8 mouse cellular contexts compared by ENCODE assay signal in the genomic region with DNA sequence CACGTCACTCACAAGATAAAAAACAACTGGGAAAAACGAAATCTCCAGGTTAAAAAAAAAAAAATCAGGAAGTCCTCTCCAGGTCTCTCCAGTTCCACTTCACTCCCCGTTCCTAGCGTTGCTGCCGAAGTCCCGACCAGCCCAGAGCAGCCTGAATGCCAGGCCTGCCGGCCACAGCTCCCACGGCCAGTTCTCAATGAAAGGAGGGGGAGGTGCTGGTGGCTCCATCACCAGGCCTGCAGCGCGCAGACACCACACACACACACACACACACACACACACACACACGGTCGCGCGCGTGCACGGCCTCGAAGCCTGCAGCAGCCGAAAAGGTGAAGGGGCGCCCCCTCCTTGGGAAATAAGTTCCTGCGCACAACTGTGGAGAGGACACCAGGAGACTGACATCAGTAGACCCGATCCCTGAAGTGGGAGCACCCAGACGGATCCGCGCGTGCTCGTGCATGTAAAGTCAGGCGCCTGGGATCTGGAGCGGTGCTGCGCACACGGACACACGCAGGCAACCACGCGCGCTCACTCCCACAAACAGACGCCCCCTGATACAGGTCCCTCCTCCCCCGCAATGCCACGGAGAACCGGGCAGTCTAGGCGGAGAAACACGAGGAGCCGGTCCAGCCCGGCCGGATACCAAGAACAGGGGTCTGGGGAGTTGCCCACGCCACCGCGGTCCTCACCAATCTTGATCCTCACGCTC. TPM values are rescaled to one million over a fixed set of nuclear protein-coding genes. Genes with fewer than 3 reads are reported as not detected.
DNase-seq lines count a peak whose midpoint lies in the region; ATAC-seq and TF ChIP-seq lines count a peak whose summit lies in the region.

No protein-coding gene starts in this region.

- peak; percentile 90 for DNase-seq in CD4-positive, CD25-positive, alpha-beta regulatory T cell, adult 2 months (ENCODE audit: low read depth, low spot score)
- peak; percentile 92 for DNase-seq in brain, adult 2 months (ENCODE audit: low read depth, low spot score)
- DNase-seq in kidney, postnatal 36 days: peak; percentile 47 to 67
- DNase-seq in neural tube, embryonic 11.5 days (ENCODE audit: low spot score): peak; percentile 78
- DNase-seq in stomach, postnatal 0 days (ENCODE audit: low spot score): peak; percentile 73

- H3K4me3 ChIP-seq in embryonic fibroblast, embryonic 13.5 days (ENCODE audit: insufficient read depth, low read length): peak overlapping the region; percentile 83
- peak overlapping the region; percentile 79 for H3K4me3 ChIP-seq in heart, embryonic 16.5 days (ENCODE audit: low read length)
- H3K4me3 ChIP-seq in liver, embryonic 16.5 days (ENCODE audit: low read depth, low read length): peak overlapping the region; percentile 75
- H3K4me3 ChIP-seq in neural tube, embryonic 11.5 days (ENCODE audit: low read depth, low read length): peak overlapping the region; percentile 74
- peak overlapping the region; percentile 79 for H3K4me3 ChIP-seq in stomach, postnatal 0 days (ENCODE audit: low read depth, low read length)

- H3K9me3 ChIP-seq in heart, embryonic 16.5 days (replicated peaks; ENCODE audit: control insufficient read depth, low read length): no peaks in the 10 kb centered on the region
- no peaks in the 10 kb centered on the region for H3K9me3 ChIP-seq in liver, embryonic 16.5 days (replicated peaks; ENCODE audit: control insufficient read depth, low read length)
- H3K9me3 ChIP-seq in neural tube, embryonic 11.5 days (ENCODE audit: control insufficient read depth, low read length): no peaks in the 10 kb centered on the region
- no peaks in the 10 kb centered on the region for H3K9me3 ChIP-seq in stomach, postnatal 0 days (ENCODE audit: control insufficient read depth, low read length)

- no peak; the same call in 1 of the 2 replicates for TF ChIP-seq POLR2A in embryonic fibroblast, embryonic 13.5 days (IDR thresholded peaks at IDR 0.05; ENCODE audit: low read depth, low read length)

- no peaks in the 10 kb centered on the region for H3K27me3 ChIP-seq in heart, embryonic 16.5 days (ENCODE audit: control insufficient read depth, insufficient read depth, low read length)
- peaks cover 3% of the 10 kb centered on the region for H3K27me3 ChIP-seq in liver, embryonic 16.5 days (ENCODE audit: control insufficient read depth, insufficient read depth, low read depth, low read length)
- no peaks in the 10 kb centered on the region; the same call in 1 of the 2 replicates for H3K27me3 ChIP-seq in neural tube, embryonic 11.5 days (ENCODE audit: control insufficient read depth, insufficient read depth, low read length)
- peaks cover 2% of the 10 kb centered on the region; the same call in 1 of the 2 replicates for H3K27me3 ChIP-seq in stomach, postnatal 0 days (ENCODE audit: control insufficient read depth, insufficient read depth, low read length)

- H3K27ac ChIP-seq in embryonic fibroblast, embryonic 13.5 days (ENCODE audit: insufficient read depth, low read length): peak overlapping the region; percentile 76
- peak overlapping the region; percentile 85 for H3K27ac ChIP-seq in heart, embryonic 16.5 days (ENCODE audit: low read length)
- peak overlapping the region; percentile 81 for H3K27ac ChIP-seq in liver, embryonic 16.5 days (ENCODE audit: low read length)
- peak overlapping the region; percentile 81 for H3K27ac ChIP-seq in neural tube, embryonic 11.5 days (ENCODE audit: low read depth, low read length)
- H3K27ac ChIP-seq in stomach, postnatal 0 days (replicated peaks): peak overlapping the region; percentile 92

- peak; percentile 12; the same call in 1 of the 2 replicates for TF ChIP-seq CTCF in embryonic fibroblast, embryonic 13.5 days (IDR thresholded peaks at IDR 0.05; ENCODE audit: borderline replicate concordance, insufficient read depth, low read length)
- TF ChIP-seq CTCF in stomach, postnatal 0 days (IDR thresholded peaks at IDR 0.05; ENCODE audit: low read depth): peak; percentile 54

- H3K4me2 ChIP-seq in heart, embryonic 16.5 days (ENCODE audit: low read depth, low read length): peak overlapping the region; percentile 75
- peak overlapping the region; percentile 93 for H3K4me2 ChIP-seq in liver, embryonic 16.5 days (ENCODE audit: low read depth, low read length)
- peak overlapping the region; percentile 94 for H3K4me2 ChIP-seq in neural tube, embryonic 11.5 days (ENCODE audit: low read depth)
- peak overlapping the region; percentile 91 for H3K4me2 ChIP-seq in stomach, postnatal 0 days (replicated peaks; ENCODE audit: low read depth)

- under 1% methylated on average over 47 of the region's 47 CpGs for WGBS in heart, embryonic 16.5 days
- under 1% methylated on average over 47 of the region's 47 CpGs for WGBS in liver, embryonic 16.5 days (ENCODE audit: insufficient replicate concordance)
- WGBS in neural tube, embryonic 11.5 days: 0% methylated on average over 39 of the region's 47 CpGs
- under 1% methylated on average over 47 of the region's 47 CpGs for WGBS in stomach, postnatal 0 days

- H3K4me1 ChIP-seq in embryonic fibroblast, embryonic 13.5 days (ENCODE audit: control insufficient read depth, insufficient read depth, low read length): peaks cover 11% of the 10 kb centered on the region
- H3K4me1 ChIP-seq in heart, embryonic 16.5 days (ENCODE audit: control insufficient read depth, insufficient read depth, low read length): peaks cover 45% of the 10 kb centered on the region
- H3K4me1 ChIP-seq in liver, embryonic 16.5 days (ENCODE audit: control insufficient read depth, low read depth, low read length): peaks cover 33% of the 10 kb centered on the region
- peaks cover 7% of the 10 kb centered on the region for H3K4me1 ChIP-seq in neural tube, embryonic 11.5 days (ENCODE audit: control insufficient read depth, insufficient read depth, low read length)
- H3K4me1 ChIP-seq in stomach, postnatal 0 days (replicated peaks; ENCODE audit: control insufficient read depth, insufficient read depth): no peaks in the 10 kb centered on the region

- ATAC-seq in heart, embryonic 16.5 days (replicated peaks; ENCODE audit: extremely low read depth, insufficient read depth, low FRiP score): peak; percentile 45
- peak; percentile 7 for ATAC-seq in liver, embryonic 16.5 days (ENCODE audit: low read depth)
- ATAC-seq in neural tube, embryonic 11.5 days (ENCODE audit: insufficient read depth, low FRiP score, low TSS enrichment): peak; percentile 70
- ATAC-seq in stomach, postnatal 0 days (ENCODE audit: low FRiP score, low TSS enrichment): peak; percentile 53

- H3K36me3 ChIP-seq in heart, embryonic 16.5 days (ENCODE audit: control insufficient read depth, insufficient read depth): no peaks in the 10 kb centered on the region
- H3K36me3 ChIP-seq in liver, embryonic 16.5 days (ENCODE audit: control insufficient read depth, insufficient read depth): no peaks in the 10 kb centered on the region
- H3K36me3 ChIP-seq in neural tube, embryonic 11.5 days (ENCODE audit: control insufficient read depth, insufficient read depth, low read length): no peaks in the 10 kb centered on the region
- no peaks in the 10 kb centered on the region for H3K36me3 ChIP-seq in stomach, postnatal 0 days (ENCODE audit: control insufficient read depth, insufficient read depth, low read length)

- H3K9ac ChIP-seq in heart, embryonic 16.5 days (ENCODE audit: low read length): peak overlapping the region; percentile 82
- peak overlapping the region; percentile 60 for H3K9ac ChIP-seq in liver, embryonic 16.5 days (ENCODE audit: low read depth, low read length)
- H3K9ac ChIP-seq in neural tube, embryonic 11.5 days (ENCODE audit: low read length): peak overlapping the region; percentile 67
- peak overlapping the region; percentile 84 for H3K9ac ChIP-seq in stomach, postnatal 0 days (ENCODE audit: low read length)

- TF ChIP-seq EP300 in stomach, postnatal 0 days (optimal IDR thresholded peaks at IDR 0.05): no peak

RNA-seq across cellular contexts. Expression of gene Rasa3, which starts 0.5 kb away (rescaled TPM):
- 57.2 and 62.6 TPM in 2 replicates for polyA plus RNA-seq in embryonic fibroblast, embryonic 13.5 days (2011; ENCODE audit: insufficient read length, low read depth, missing spikeins)
- polyA plus RNA-seq in heart, embryonic 16.5 days (2015; fragmentation: Nextera tagmentation; extraction: Ambion mirVana): 26.9 and 27.4 TPM in 2 replicates
- 16.6 and 19.2 TPM in 2 replicates for polyA plus RNA-seq in liver, embryonic 16.5 days (2015; fragmentation: Nextera tagmentation; extraction: Ambion mirVana)
- 30.5 and 31.3 TPM in 2 replicates for polyA plus RNA-seq in neural tube, embryonic 11.5 days (2014; fragmentation: Nextera tagmentation; extraction: Ambion mirVana)
- 12.0 and 12.4 TPM in 2 replicates for polyA plus RNA-seq in stomach, postnatal 0 days (2015; fragmentation: Nextera tagmentation; extraction: Ambion mirVana)

RNA-seq across cellular contexts. Expression of gene Cfap97d2, which starts 28.8 kb away (rescaled TPM):
- not detected in 2 replicates for polyA plus RNA-seq in embryonic fibroblast, embryonic 13.5 days (2011; ENCODE audit: insufficient read length, low read depth, missing spikeins)
- polyA plus RNA-seq in heart, embryonic 16.5 days (2015; fragmentation: Nextera tagmentation; extraction: Ambion mirVana): 0.20 TPM in 1 of 2 replicates, not detected in the other
- polyA plus RNA-seq in liver, embryonic 16.5 days (2015; fragmentation: Nextera tagmentation; extraction: Ambion mirVana): not detected in 2 replicates
- 0.38 and 0.52 TPM in 2 replicates for polyA plus RNA-seq in neural tube, embryonic 11.5 days (2014; fragmentation: Nextera tagmentation; extraction: Ambion mirVana)
- 0.13 and 0.17 TPM in 2 replicates for polyA plus RNA-seq in stomach, postnatal 0 days (2015; fragmentation: Nextera tagmentation; extraction: Ambion mirVana)

Comparison
In these comparisons a context has a peak if more than half of its experiments do, and no peak if none do; other contexts are left out.
1. Peak in every context shown above with its lines: DNase-seq, ATAC-seq, H3K4me3 ChIP-seq and H3K27ac ChIP-seq.
2. ATAC-seq: peak in every context shown above with its lines; median percentile 70 in neural tube, embryonic 11.5 days; 53 in stomach, postnatal 0 days; 45 in heart, embryonic 16.5 days; 7 in liver, embryonic 16.5 days.